Mouse (Mus musculus) gastrocnemius, postnatal 14 days (tissue): ENCODE results near the gene Crocc2. TPM values are rescaled to one million over a fixed set of nuclear protein-coding genes. Genes with fewer than 3 reads are reported as not detected.

ENCODE experiments used
- DNase-seq: peaks from one replicate; pipeline ENCODE4 v3.0.0; 2021; ENCODE audit warnings: mixed read lengths
- intact Hi-C: fragments of 180-260 bp; cut with DNase I; formaldehyde crosslinking; loops from one replicate; pipeline ENCODE4 v1.15.1; 2025; ENCODE audit warnings: low total_unique reads
- long read RNA-seq, 2 experiments: library from polyadenylated mRNA; stranded (forward); transcript quantifications; one replicate each; pipeline ENCODE4 v2.0.0; 2021
- total RNA-seq, 2 experiments: library from RNA; stranded (reverse); gene quantifications; 2 replicates each; pipeline ENCODE4 v1.2.3; 2021

The Crocc2 gene
- total RNA-seq = not detected
- long read RNA-seq, experiment 1 = 0 reads
- long read RNA-seq, experiment 2 = 0 reads

DNA sequence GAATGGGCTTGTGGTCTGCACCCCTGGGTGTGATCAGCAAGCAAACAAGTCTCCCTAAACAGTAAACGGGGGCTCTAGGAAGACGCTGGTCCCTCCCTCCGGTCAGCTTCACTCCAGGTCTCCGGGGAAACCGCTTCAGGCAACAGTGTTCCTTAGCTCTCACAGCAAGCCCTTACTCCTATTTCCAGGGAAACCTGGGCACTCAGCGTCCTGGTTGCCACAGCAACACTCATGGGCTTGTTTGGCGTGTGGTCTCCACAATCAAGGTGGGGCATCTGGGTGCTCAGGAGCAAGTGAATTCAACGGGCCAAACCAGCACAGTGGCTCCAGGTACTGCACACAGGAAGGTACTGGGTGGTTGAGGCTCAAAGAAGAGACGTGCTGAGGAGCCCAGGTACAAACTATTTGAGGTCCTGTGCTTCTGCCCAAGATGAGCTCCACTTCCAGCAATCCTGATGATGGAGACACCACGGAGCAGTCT lies at the start of gene Crocc2:
TSS of gene Crocc2 (plus strand) at position 431 of the 481 bp plus-strand sequence.
- intact Hi-C loops = no loop called here
- no peak for DNase-seq

DNA sequence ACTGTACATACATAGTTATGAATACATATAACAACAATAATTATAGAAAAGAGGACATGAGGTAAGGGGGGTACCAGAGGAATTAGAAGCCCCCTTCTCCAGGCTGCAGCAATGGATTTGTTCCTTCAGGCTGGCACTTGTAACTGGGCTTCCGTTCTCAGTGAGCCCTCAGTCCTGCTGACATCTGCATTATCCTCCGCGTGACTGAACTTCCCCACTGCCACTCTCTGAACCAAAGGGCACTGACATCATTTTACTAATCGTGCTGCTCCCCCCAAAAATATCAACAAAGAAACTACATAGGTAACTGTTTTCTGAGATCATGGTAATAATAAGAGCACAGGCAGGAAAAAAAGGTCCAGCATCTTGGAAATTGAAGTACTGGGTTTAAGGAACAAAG lies 49.7 kb upstream of the Crocc2 start:
- intact Hi-C loops = no loop called here
- no peak for DNase-seq

- no peak for DNase-seq
- intact Hi-C loops = no loop called here
Measured at GRCm38 (mm10) chr1:93123179-93123854, 45.2 kb upstream of the Crocc2 start.

DNA sequence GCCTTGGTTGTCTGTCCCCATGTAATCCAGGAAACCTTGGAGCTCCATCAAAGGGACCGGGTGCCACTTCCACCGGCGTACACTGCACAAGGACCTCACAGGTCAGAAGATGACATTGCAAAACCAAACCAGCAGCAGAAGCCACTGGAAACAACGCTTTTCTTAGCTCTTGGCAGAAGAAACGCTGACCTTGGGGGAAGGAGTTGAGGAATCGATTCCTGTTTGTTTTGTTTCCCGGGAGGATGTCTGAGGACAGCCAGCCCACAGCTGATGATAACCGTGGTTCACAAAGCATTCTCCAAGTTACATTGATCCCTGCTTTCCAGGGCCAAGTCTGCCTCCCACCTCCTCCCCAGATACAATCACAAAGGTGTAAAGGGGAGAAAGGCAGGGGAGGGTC lies 44.5 kb upstream of the Crocc2 start:
- no peak for DNase-seq
- intact Hi-C loops = no loop called here

DNA sequence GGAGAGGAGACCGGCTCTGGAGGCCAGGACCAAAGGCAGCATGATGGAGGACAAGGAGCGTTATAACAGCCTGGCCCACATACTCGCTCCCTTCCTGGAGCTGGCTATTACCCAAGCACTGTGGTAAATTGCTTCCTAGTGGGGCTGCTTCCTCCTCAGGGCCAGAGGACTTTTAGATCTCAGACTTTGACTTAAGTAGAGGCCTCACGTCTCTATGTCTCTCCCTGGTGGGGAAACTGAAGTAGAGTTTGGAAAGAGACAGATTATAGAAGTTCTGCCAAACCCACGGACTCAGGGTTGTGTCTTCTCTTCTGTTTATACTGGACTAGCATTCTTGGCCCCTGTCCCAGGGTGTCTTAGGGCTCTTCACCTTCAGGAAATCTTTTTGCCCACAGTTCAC lies 43.3 kb upstream of the Crocc2 start:
- no peak for DNase-seq
- intact Hi-C loops = no loop called here

DNA sequence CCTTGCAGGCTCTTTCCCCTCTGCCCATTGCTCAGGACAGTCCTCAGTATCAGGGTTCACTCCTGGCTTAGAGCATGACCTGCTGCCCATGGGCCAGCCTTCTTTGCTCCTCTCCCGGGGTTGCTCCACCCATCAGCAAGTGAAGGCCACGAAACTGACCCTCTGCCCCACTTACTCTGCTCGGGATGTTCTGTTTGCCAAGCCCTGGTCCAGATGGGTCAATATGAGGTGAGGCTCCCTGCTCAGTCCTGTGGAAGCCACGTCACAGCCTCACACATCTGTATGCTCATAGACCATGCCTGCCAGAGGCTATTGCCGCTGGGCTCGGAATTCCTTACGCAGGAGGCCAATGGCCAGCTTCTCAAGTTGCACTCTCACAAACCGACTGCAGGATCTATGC lies 40.3 kb upstream of the Crocc2 start:
- DNase-seq = no peak
- intact Hi-C loops = no loop called here

DNA sequence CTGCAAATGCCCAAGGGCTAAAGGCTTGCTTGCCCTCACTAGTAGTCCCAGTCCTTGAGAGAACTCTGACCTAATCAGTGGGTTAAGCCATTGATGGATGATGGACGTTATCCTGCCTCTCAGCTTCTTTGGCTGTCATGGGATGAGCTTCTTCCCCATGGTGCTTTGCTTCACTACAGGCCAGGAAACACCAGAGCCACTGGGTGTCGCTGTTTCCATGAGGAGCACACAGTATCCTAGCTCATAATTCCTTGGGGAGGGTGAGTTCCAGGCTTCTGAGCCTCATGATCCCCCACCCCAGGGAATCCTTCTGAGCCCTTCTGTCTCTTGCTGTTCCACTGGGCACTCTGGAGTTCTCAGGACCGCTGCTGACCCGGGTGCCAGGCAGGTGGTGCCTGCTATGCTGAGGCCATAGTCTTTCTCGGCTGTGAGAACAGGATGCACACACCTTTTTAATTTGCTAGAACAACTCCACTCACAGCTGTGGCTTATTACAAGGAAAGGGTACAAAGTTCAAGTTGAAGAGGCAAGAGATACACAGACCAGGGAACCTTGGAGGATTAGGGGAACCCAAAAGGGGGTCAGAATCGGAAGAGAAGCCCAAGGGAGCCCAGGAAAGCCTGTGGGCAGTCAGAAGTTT lies 39.7 kb upstream of the Crocc2 start:
- intact Hi-C loops = no loop called here
- peak; percentile 53 for DNase-seq

DNA sequence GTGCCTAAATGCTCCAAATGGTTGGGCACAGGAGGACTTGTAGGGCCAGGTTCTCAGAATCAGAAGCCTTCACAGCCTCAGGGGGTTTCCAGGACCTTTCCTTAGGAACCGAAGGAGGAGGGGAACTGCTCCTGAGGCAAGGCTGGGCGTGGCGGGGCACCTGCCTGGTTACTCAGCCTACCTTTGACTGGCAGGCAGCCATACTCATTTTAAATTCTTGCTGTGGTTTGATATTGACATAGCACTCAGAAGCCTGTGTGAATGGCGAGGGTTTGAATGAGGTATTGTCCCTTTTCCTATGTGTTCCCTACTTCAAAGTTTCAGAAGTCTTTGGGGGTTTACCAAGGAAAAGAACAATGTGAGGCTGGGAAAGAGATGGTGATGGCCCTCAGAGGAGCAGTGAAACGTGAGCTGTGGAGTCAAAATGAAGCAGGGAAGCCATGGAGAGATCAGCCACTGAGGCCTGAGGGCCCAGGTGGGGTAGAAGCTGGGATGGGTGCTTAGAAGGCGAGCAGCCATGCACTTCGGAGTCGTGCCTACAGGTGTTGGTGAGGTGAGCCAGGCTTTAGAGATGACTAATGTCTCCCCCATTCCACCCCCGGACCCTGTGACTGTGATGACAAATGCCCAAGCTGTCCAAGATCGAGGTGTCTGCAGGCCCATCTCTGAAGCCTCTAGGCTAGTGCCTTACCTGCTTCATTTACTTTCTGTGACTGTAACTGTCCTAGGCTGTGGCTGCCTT lies 38.1 kb upstream of the Crocc2 start:
- intact Hi-C loops = no loop called here
- no peak for DNase-seq

DNA sequence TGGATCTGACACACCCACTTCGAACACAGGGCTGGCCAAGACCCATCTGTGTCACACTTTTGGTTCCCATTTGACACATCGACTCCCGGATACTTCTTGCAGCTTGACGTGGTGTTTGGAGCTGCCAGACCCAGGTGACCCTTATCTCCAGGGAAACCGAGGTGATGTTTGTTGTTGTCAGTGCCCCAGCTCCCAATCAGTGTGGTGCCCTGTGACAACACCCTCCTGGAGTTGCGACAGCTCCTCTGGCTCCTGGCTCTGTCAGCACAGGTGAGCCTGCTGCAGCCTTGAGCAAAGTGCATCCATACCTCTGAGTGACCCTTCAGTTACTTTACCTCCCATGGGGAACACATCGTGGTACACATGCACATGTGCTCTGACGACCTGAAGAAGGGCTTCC lies 35.8 kb upstream of the Crocc2 start:
- DNase-seq = no peak
- intact Hi-C loops = no loop called here

DNA sequence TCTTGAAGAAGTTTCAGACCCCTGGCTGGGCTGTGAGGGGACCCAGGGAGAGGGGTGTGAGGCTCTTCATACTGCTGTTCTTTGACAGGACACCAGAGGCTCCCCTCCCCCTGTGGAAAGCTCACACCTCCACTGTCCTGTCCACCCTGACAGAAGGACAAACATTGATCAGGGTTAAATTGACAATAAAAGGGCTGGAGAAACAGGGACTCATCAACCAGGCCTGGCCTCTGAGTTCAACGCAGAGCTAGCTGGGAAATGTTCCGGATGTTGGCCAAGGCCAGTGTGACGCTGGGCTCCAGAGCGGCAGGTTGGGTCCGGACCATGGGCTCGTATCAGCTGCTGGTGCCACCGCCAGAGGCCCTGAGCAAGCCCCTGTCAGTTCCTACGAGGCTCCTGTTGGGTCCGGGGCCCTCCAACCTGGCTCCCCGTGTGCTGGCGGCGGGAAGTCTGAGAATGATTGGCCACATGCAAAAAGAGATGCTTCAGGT lies 33.4 kb upstream of the Crocc2 start, which contains the start of gene Agxt:
TSS of gene Agxt (plus strand) at position 205 of the 491 bp plus-strand sequence.
- intact Hi-C loops = no loop called here
- DNase-seq = no peak

GRCm38 (mm10) chr1:93138534-93138933 lies 30.0 kb upstream of the Crocc2 start:
- intact Hi-C loops = no loop called here
- no peak for DNase-seq

DNA sequence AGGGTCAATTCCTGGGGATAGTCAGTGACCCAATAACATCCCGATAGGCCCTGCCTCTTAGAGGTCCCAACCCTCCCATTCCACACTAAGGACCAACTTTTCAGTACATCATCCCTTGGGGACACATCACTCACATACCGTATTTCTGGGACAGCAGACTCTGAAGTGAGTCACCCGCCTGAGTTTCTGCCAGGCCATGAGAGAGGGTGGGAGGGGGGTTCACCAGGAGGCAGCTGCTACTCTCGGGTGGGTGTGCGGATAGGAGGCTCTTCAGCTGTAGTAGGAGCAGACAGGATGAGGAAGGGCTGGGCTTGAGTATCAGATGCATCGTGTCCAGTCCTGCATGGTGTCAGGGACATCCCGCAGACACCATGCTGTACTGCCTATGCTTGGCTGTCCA lies 28.8 kb upstream of the Crocc2 start:
- peak; percentile 56 for DNase-seq
- intact Hi-C loops = no loop called here

DNA sequence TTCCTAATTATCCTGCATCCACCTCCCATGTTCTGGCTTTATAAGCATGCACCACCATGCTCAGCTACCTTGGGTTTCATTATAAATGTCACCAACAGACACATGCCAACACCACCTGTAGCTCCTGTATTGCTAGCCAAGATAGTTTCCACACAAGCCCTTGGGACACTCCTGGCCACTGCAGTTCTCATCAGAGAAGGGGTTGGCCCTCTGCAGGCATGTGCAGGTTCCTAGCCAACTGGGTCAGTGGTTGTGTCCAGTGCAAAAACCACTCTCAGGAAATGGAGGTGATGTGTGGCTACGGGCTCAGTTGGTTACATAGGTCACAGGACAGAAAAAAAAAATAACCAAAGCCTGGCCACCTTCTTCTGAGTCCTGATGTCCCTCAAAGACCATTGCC lies 25.7 kb upstream of the Crocc2 start:
- intact Hi-C loops = no loop called here
- DNase-seq = no peak

DNA sequence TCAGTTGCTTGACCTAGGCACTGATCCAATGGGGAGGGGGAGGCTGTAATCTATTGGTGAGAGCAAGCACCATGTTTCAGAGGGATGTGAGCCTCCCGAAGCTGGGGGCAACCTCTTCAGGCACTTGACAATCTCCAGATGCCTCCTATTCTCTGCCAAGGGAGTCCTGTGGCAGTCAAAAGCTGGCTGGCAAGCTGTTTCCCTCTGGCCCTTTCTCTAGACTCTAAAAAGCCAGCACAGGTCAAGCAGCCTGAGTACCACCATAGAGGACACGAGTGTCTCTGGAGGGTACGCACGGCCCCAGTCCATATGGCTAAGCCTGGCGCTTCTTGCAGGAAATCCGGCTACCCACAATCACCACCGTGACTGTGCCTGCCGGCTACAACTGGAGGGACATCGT lies 24.3 kb upstream of the Crocc2 start:
- DNase-seq = no peak
- intact Hi-C loops = no loop called here

DNA sequence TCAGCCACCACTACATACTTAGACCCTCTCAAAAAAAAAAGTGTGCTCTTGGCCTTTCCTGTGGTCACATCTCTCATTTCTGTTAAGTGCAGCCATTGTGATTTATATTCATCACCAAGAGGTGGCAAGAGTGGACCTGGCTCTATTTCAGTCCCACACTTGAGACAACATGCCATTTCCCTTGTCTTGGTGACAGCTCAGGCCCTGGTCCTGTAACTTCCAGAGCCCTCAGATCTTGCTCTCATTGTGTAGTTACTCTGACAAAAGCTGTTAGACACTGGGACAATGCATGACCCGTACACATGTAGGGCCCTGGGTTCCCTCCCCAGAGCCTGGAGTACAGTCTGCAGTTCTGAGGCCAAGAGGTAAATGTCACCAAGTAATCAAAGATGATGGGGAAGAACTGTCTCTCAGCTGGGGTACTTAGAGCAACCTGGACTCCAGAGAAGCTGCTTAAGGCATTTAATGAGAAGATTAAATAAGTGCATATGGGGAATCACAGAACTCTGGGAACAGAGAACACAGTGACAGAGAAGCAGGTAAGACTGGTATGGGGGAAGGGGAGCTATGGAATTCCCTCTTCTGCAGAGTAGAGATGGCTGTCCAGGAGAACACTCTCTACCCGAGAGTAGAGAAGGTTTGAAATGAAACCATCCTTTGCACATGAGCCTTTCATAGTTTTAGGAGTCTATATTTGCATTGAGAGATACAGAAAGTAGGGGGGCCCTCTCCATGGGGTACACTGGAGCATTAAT lies 17.4 kb upstream of the Crocc2 start:
- DNase-seq = no peak
- intact Hi-C loops = no loop called here

- intact Hi-C loops = no loop called here
- no peak for DNase-seq
Measured at GRCm38 (mm10) chr1:93157566-93157965, 11.0 kb upstream of the Crocc2 start.

- intact Hi-C loops = no loop called here
- DNase-seq = no peak
Measured at GRCm38 (mm10) chr1:93158916-93159315, 9.6 kb upstream of the Crocc2 start.

- DNase-seq = no peak
- intact Hi-C loops = no loop called here
Measured at GRCm38 (mm10) chr1:93159566-93160500, 8.7 kb upstream of the Crocc2 start.
